Mouse (Mus musculus) frontal cortex, adult 2 months (tissue): ENCODE measurements around the gene Smad5. TPM values are rescaled to one million over a fixed set of nuclear protein-coding genes. Genes with fewer than 3 reads are reported as not detected.

Experiments used
- DNase-seq, 2 experiments: peaks; one replicate each; pipeline ENCODE4 v3.0.0; 2022; ENCODE audit warnings: low spot score in 1 of 2; ENCODE audit errors: extremely low spot score in 1 of 2
- polyA plus RNA-seq: library from polyadenylated mRNA; depleted of rRNA; stranded (reverse); fragments of >200 nt; gene quantifications from 2 replicates; pipeline ENCODE4 v1.2.3, GENCODE M21; 2012; rRNA removed

Smad5 gene
- polyA plus RNA-seq: 20.3 and 21.7 TPM in 2 replicates

GRCm38 (mm10) chr13:56702469-56703221 is at the start of gene Smad5:
Gene Smad5 (plus strand): TSS chr13:56703010.
- peak; percentile 26 to 81 for DNase-seq

- no peak for DNase-seq
Observed at GRCm38 (mm10) chr13:56654176-56654575, 48.6 kb upstream of the Smad5 start.

DNA sequence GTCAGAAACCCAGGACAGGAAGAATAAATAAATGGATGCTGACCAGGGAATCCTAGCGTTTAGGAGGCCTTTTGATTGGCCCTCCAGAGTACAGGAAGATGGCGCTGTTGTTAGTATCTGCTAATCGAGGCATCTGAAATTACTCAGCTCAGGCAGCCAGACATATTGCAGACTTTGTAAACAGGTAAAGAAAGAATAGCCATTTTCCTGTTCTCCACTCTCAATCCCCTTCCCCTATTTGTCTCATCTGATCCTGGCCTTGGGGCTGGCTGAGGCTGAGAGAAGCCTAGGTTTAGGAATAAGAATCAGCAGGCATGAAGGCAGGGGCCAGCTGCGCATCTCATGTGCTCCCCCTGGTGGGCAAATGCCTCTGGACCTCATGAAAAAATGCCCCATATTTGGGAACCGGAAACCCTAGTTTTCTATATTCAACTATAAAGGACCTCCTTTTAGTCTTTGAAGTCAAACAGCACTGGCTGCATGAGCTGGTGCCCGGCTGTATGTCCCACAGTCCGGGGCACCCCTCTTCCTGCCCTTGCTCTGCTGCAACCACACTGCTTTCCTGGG is 44.8 kb upstream of the Smad5 start:
- DNase-seq: peak; percentile 27 to 81

GRCm38 (mm10) chr13:56658931-56659330 is 43.9 kb upstream of the Smad5 start:
- DNase-seq: no peak

DNA sequence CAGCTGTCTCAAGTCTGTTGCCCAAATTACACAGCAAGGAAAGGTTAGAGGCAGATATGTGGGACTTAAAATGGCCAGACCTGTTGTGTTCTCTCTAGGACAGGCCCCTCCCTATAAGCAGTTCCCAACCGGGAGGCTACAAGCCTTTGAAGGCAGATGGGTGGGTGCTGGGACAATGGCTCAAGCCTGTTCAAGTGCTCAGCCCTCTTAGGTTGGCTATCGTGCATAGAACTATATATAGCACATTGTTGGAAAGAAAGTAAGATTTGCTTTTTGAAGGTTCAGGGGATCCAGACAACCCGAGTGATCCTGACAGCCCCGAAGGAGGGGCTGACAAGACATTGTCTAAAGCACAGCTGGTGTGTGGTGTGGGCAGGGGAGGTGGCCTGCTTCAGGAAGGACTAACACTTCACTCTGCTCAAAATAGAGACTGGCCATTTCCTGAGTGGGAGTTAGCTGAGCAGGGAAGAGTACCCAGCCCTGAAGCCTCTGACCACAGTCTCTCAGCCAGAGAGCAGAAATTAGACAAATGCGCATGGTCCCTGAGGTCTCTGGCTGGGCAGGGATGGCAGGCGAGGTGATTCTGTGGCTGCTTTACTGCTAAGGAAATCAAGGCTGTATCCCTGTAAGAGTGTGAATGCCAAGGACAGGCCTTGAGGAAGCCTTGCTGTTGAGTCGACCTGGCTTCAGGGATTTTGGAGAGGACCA is 40.7 kb upstream of the Smad5 start:
- no peak for DNase-seq

DNA sequence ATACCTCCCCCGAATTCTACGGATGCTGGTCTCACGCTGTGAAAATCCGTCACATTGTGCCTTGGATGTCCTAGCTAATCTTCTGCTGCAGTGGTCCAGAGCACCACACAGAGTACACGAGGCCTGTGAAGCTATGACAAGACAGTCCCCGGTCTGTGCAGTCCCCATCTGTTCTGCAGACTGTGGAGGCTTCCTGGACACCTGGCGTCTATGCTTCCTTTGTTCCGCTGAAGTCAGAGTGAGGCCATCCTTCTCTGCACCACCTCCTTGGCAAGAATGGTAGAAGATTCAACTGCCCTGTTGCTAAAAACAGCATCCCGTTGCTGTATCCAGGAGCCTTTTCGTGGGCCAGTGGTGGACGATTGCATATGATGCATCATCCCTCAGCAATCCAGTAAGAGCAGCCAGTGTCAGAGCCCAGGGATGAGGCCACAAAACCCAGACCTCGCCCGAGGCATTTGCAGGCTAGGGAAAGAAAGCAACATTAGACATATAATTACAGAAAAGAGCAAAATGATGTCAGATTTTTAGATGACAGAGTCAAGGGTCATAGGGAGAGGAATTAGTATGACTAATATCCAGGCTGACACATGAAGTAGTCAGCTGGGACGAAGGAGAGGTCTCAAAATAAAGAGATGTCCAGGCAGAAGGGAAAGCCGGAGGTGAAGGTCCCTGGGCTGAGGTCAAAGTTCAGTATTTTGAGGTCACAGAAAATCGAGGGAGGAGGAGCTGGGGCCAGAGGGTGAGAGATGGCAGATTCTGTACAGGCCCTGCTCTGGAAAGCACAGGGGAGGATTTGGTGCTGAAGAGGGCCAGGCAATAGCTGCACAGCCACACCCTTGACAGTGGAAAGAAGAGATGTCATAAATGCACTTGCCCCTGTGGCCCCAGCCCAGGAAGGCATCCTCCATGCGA is 38.3 kb upstream of the Smad5 start:
- no peak for DNase-seq

DNA sequence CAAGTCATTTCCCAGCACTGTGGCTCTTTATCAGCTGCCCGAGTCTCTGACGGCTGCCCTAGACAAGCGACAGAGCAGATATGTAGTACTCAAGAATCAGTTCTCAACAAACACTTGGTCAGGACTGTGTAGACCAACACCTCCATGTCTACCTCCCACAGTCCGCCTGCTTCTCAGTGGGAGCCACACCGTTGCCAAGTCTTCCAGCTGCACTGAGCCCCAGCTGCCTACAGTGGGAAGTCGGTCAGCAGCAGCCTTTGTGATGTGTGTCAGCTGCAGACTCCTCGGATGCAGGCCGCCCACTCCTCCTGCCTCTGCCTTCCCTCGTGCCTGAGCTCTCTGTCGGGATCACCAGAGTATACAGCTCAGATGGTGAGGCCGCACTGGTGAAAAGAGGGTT is 31.6 kb upstream of the Smad5 start:
- DNase-seq: peak in 1 of 2 experiments; percentile 43

DNA sequence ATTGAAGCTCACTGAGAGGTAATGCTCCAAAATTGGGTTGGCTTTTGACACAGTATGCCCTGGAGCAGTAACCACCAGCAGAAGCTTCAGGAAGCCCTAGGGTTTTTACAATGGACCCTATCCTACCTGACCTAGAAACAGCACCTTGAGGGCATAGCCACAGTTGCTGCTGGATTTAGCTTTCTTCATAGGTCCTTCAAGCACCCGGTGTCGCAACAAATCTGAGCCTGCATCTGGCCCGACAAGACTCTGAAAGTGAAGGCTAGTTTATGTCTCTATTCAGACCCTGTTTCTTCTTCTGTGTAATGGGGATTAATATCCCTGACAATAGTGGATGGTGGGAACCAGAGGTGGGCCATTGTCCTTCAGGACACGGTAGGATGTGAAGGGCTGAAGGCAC is 25.1 kb upstream of the Smad5 start:
- DNase-seq: no peak

- no peak for DNase-seq
Observed at GRCm38 (mm10) chr13:56678188-56678787, 24.5 kb upstream of the Smad5 start.

DNA sequence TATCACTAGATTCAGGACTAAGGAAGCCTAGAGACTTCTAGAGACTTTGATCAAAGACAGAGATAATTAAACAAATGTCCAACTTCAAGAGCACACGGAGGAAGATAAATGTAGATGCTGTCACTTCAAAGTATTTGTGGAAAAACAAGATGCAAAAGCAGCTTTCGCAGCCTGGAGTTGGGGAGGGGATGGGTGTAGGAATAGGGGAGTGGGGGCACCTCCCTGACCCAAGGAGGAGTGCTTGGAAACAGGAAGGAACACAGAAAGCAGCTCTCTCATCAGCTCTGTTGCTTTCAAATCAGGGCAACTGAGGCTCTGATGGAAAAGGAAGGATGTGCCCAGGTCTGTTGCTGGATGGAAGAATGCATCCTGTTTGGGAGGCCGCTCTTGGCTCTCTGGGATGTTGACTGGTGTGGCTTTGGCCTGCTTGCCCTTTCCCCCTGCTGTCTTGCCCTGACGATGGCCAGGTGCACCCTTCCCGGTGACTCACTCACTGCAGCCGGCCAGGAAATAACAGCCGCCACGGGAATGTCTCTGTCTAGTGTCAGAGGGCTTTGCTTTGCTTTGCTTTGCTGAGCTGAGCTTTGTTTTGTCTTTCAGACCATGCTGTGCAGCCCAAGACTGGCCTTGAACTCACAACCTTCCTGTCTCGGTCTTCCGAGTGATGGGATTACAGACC is 23.8 kb upstream of the Smad5 start:
- no peak for DNase-seq

- no peak for DNase-seq
Observed at GRCm38 (mm10) chr13:56681924-56682323, 20.9 kb upstream of the Smad5 start.

GRCm38 (mm10) chr13:56682326-56682725 is 20.5 kb upstream of the Smad5 start:
- DNase-seq: peak in 1 of 2 experiments; percentile 52

DNA sequence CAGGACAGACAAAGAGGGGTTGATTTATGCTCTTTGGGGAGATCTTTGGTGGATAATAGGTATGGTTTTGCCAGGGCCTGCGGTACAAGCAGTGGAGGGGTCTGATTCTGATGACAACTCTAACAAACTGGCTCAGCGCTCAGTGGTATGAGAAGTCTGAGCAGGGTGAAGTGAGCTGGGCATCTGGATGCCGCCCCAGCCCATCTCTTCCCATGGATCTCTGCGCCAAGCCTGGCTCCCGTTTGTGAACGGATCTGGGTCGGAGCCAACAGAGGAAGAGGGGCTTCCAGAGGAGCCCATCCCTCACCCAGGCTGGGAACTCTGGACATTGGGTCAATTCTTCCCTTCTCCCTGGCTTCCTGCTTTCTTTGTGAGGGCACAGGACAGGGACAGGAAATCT is 19.5 kb upstream of the Smad5 start:
- DNase-seq: no peak

DNA sequence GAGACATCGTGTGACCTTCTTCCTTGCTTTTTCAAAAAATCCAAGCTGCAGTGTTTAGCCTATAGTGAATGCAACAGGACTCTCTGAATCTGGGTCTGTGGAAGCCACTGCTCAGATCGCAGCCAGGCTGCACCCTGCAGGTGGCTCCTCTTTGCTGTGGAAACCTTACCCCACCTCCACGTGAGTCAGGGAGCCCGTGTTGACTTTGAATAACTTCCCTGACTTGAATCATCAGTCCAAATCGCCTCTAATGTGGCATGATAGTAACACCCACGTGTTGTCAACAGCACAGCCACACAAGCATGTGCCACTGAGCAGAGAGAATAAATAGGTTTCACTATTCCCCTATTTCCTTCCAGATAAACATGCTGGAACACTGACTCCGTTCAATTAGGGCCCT is 10.8 kb upstream of the Smad5 start:
- DNase-seq: no peak

DNA sequence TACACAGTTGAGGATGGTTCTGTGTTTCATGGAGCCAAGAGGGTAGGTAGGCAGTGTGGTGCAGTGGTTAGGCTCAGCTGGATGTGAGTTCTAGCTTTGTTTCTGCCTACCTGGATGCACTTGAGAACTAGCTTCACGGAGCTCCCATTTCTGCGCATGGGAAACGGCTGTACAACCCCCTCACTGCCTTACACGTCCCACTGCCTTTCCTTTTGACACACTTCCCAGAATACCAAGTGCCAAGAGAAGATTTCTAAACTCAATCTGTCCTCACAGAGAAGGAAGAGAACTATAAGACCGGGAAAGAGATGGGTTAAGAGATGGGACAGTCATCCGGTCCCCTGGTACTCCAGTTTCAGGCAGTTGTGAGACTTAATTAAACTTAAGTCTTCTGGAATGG is 10.2 kb upstream of the Smad5 start:
- peak in 1 of 2 experiments; percentile 53 for DNase-seq

DNA sequence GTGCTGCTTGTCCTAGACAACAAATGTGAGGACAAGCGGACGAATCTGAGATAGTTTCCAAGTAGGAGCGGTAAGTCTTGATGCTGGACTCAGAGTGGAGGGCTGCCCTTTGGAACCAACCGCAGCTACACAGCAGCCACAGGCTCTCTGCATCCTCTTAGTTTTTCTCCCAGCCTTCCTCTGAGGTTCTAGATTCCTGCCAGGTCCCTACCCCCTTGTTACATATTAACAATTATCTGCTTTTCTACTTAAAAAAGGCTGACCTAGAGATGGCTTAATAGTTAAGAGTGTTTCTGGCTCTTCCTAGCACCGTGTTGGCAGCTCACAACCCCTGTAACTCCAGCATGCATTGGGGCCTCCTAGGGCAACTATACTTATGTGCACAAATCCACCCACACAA is 7.1 kb upstream of the Smad5 start:
- DNase-seq: no peak

- DNase-seq: no peak
Observed at GRCm38 (mm10) chr13:56696699-56697098, 6.1 kb upstream of the Smad5 start.

DNA sequence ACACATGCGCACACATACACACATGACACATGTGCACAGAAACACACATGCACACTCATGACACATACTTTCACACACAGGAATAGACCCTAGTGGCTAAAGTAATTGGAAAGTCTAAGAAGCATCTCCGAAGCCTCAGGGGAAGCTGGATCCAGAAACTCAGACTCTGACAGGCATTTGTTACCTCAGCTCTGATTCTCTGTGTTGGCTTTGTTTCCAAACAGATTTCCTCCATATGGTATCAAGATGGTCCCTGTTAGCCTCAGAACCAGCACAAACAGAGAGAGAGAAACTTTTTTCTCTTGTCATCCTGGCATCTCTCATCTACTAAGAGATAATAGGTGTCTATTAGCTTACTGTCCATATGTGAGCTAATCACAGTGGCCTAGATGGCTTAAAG is 5.6 kb upstream of the Smad5 start:
- DNase-seq: peak in 1 of 2 experiments; percentile 28

DNA sequence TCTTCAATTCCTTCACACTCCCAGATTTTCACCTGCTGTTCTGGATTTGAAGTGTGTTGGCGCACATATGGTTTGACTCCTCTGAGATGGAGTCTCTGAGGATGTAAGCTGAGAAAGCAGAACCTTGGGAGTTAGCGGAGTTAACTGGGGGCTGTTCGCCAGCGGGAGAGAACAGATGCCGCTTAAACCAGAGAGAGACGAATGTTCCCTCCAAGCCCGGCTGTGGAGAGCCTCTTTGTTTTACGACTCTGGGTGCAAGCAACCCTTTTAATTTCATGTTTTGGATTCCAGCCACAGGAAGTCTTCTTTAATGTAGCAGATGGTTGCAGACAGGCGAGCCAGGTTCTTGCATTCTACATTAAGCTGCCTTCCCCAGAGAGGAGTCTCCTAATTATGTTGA is 4.4 kb upstream of the Smad5 start:
- peak; percentile 81 to 87 for DNase-seq

GRCm38 (mm10) chr13:56699370-56699769 is 3.4 kb upstream of the Smad5 start:
- DNase-seq: no peak
